Mouse (Mus musculus) midbrain, postnatal 0 days (tissue): ENCODE measurements around the gene Uck2. TPM values are rescaled to one million over a fixed set of nuclear protein-coding genes. Genes with fewer than 3 reads are reported as not detected.

ENCODE experiments used
- ATAC-seq: fragments of 200-750 bp; cut with Nextera tagmentation; 2 replicates; pipeline ENCODE4 v1.8.0; 2017; ENCODE audit warnings: moderate number of reproducible peaks, mild to moderate bottlenecking, moderate TSS enrichment, moderate library complexity; ENCODE audit not compliant: low FRiP score
- DNase-seq: peaks from one replicate; pipeline ENCODE4 v3.0.0-alpha.2; 2015; ENCODE audit warnings: low spot score
- H3K27ac ChIP-seq: fragments of 300-500 bp; sonication (generic); 2 replicates; pipeline ENCODE4 v1.5.1; 2014; ENCODE audit warnings: low read depth, mild to moderate bottlenecking, low read length, mixed read lengths
- H3K27me3 ChIP-seq: fragments of 300-500 bp; sonication (generic); 2 replicates; pipeline ENCODE4 v1.6.1; 2014; ENCODE audit warnings: low read length, control low read depth, mixed read lengths; ENCODE audit not compliant: insufficient read depth
- H3K36me3 ChIP-seq: fragments of 300-500 bp; sonication (generic); 2 replicates; pipeline ENCODE4 v1.6.1; 2014; ENCODE audit warnings: low read length, control low read depth, mixed read lengths; ENCODE audit not compliant: insufficient read depth
- H3K4me1 ChIP-seq: fragments of 300-500 bp; sonication (generic); 2 replicates; pipeline ENCODE4 v1.6.1; 2014; ENCODE audit warnings: mild to moderate bottlenecking, control low read depth, antibody characterized with exemption, low read length, mixed read lengths; ENCODE audit not compliant: insufficient read depth
- H3K4me2 ChIP-seq: fragments of 300-500 bp; sonication (generic); 2 replicates; pipeline ENCODE4 v1.6.1; 2014; ENCODE audit warnings: low read depth, mild to moderate bottlenecking, low read length, mixed read lengths; ENCODE audit not compliant: poor library complexity, severe bottlenecking
- H3K4me3 ChIP-seq: fragments of 300-500 bp; sonication (generic); 2 replicates; pipeline ENCODE4 v1.5.1; 2014; ENCODE audit warnings: low read depth, mild to moderate bottlenecking, low read length, moderate library complexity
- H3K9ac ChIP-seq: fragments of 300-500 bp; sonication (generic); replicated peaks from 2 replicates; pipeline ENCODE4 v1.6.1; 2014; ENCODE audit warnings: mild to moderate bottlenecking, low read length, moderate library complexity, mixed read lengths; ENCODE audit not compliant: poor library complexity, severe bottlenecking
- H3K9me3 ChIP-seq: fragments of 300-500 bp; sonication (generic); 2 replicates; pipeline ENCODE4 v1.6.1; 2016; ENCODE audit warnings: low read length, control low read depth
- CTCF ChIP-seq: IDR thresholded peaks from 2 replicates; pipeline ENCODE4 v1.5.1; 2016; ENCODE audit warnings: antibody characterized with exemption, mild to moderate bottlenecking
- WGBS: fragments of 180-500 bp; shearing (Covaris S2); extraction: QIAGEN DNeasy Blood & Tissue Kit; methylation state at CpG from one replicate; pipeline ENCODE4 v1.1.7; 2014; 5-methylcytosine and 5-hydroxymethylcytosine counted together
- polyA plus RNA-seq: library from polyadenylated mRNA; unstranded; fragments of >200 nt; fragmentation: Nextera tagmentation; extraction: Ambion mirVana; gene quantifications from 2 replicates; pipeline ENCODE4 v1.2.1, GENCODE M21; 2015
- total RNA-seq: library from RNA; depleted of rRNA; stranded (reverse); fragments of >200 nt; gene quantifications from 2 replicates; pipeline ENCODE4 v1.2.3, GENCODE M21; 2014

Gene Uck2
- total and polyA plus RNA-seq, 2 experiments from 2014 or later: 42.7 to 74.2 TPM

DNA sequence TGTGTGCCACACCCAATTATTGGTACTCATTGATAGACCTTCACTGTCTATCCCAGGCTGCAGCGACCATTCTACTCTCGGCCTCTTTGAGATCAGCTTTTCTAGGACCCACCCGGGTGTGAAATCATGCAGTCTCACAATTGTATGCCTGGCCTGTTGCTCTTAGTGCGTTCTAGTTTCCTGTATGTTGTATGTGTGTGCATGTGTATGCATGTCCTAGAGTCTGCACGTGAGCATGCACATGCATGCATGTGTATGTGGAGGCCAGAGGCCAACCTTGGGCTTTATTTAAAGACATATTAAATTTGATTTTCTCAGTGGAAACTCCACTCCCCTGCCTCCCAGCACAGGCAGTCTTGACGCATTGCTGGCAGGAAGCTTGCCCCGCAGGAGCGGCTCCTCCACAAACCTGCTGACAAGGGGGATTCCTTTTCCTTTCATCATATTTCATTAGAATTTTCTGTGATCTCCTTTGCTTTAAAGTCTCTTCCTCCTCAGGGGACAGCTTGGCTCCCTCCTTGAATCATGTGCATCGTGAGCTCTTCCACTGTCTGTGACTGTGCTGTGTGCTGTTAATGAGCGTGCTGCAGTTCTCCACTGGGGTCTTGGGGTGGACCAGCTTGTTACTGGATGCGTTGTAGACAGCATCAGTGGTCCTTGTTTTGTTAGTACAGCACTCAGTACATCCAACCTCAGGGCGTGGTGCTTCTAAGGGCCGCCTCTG is 10.7 kb upstream of the Uck2 start:
- Histone ChIP-seq H3K4me2 (no peak overlapping the region), H3K9me3 (no peaks in the 10 kb centered on the region), H3K27ac (no peak overlapping the region), H3K4me3 (no peak overlapping the region), H3K36me3 (no peaks in the 10 kb centered on the region), H3K9ac (no peak overlapping the region), H3K4me1 (no peaks in the 10 kb centered on the region), H3K27me3 (no peaks in the 10 kb centered on the region)
- ATAC-seq: peak; percentile 60; the same call in 1 of the 2 replicates
- 36% methylated on average over 13 of the region's 13 CpGs for WGBS
- TF ChIP-seq CTCF: no peak
- DNase-seq: peak; percentile 6

GRCm38 (mm10) chr1:167292447-167292846 is 7.3 kb upstream of the Uck2 start:
- TF ChIP-seq CTCF: no peak
- H3K4me1 ChIP-seq: no peaks in the 10 kb centered on the region
- H3K9me3 ChIP-seq: no peaks in the 10 kb centered on the region
- no peak overlapping the region for H3K27ac ChIP-seq
- H3K27me3 ChIP-seq: no peaks in the 10 kb centered on the region; the same call in 1 of the 2 replicates
- 64% methylated on average over 11 of the region's 11 CpGs for WGBS
- no peak for DNase-seq
- no peaks in the 10 kb centered on the region for H3K36me3 ChIP-seq
- no peak overlapping the region for H3K9ac ChIP-seq
- no peak overlapping the region for H3K4me2 ChIP-seq
- H3K4me3 ChIP-seq: no peak overlapping the region
- ATAC-seq: no peak

DNA sequence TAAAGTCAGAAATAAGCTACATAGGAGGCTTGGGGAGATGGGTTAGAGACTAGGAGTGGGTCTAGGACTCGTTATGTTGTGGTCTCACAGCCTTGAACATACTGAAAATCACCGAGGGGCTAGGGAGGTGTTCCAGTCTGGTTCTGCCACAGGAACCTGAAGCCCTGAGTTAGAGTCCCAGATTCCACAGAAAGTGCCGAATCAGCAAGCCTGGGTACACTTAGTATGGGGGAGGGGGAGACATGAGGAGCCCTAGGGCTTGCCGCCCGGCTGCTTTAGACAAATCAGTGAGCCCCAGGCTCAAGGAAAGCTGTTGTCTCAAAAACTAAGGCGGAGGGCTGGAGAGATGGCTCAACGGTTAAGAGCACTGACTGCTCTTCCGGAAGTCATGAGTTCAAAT is 6.5 kb upstream of the Uck2 start:
- no peak for TF ChIP-seq CTCF

GRCm38 (mm10) chr1:167290263-167290592 is 5.1 kb upstream of the Uck2 start:
- H3K9ac ChIP-seq: no peak overlapping the region
- H3K36me3 ChIP-seq: no peaks in the 10 kb centered on the region
- H3K27ac ChIP-seq: no peak overlapping the region
- WGBS: 28% methylated on average over 6 of the region's 6 CpGs
- no peak for DNase-seq
- no peaks in the 10 kb centered on the region for H3K4me1 ChIP-seq
- no peaks in the 10 kb centered on the region; the same call in 1 of the 2 replicates for H3K27me3 ChIP-seq
- no peak overlapping the region for H3K4me3 ChIP-seq
- ATAC-seq: no peak
- no peaks in the 10 kb centered on the region for H3K9me3 ChIP-seq
- no peak for TF ChIP-seq CTCF
- no peak overlapping the region for H3K4me2 ChIP-seq

More for the DNA sequence above, 6.5 kb upstream of the Uck2 start:
- 78% methylated on average over 8 of the region's 8 CpGs for WGBS
- no peak overlapping the region for H3K4me2 ChIP-seq
- H3K27me3 ChIP-seq: no peaks in the 10 kb centered on the region; the same call in 1 of the 2 replicates
- no peak for DNase-seq
- H3K9me3 ChIP-seq: no peaks in the 10 kb centered on the region
- H3K4me3 ChIP-seq: no peak overlapping the region
- H3K9ac ChIP-seq: no peak overlapping the region
- H3K36me3 ChIP-seq: no peaks in the 10 kb centered on the region
- H3K27ac ChIP-seq: no peak overlapping the region
- H3K4me1 ChIP-seq: no peaks in the 10 kb centered on the region
- ATAC-seq: no peak

GRCm38 (mm10) chr1:167289567-167290262 is 4.6 kb upstream of the Uck2 start:
- H3K27ac ChIP-seq: no peak overlapping the region
- 0 out of 2 replicates have a peak overlapping the region, but pooled peaks have one; percentile 4 for H3K4me2 ChIP-seq
- no peak for DNase-seq
- 6% methylated on average over 11 of the region's 11 CpGs for WGBS
- TF ChIP-seq CTCF: no peak
- no peak for ATAC-seq
- no peak overlapping the region for H3K4me3 ChIP-seq
- H3K36me3 ChIP-seq: no peaks in the 10 kb centered on the region
- H3K9me3 ChIP-seq: no peaks in the 10 kb centered on the region
- H3K27me3 ChIP-seq: no peaks in the 10 kb centered on the region; the same call in 1 of the 2 replicates
- no peaks in the 10 kb centered on the region for H3K4me1 ChIP-seq
- H3K9ac ChIP-seq: no peak overlapping the region
